Mouse (Mus musculus) midbrain, embryonic 13.5 days (tissue): ENCODE data around the gene Thoc3. TPM values are rescaled to one million over a fixed set of nuclear protein-coding genes. Genes with fewer than 3 reads are reported as not detected.

Experiments used
- ATAC-seq: fragments of 200-750 bp; cut with Nextera tagmentation; 2 replicates; pipeline ENCODE4 v1.8.0; 2017; ENCODE audit warnings: mild to moderate bottlenecking, moderate TSS enrichment, moderate library complexity
- H3K27ac ChIP-seq: fragments of 300-500 bp; sonication (generic); 2 replicates; pipeline ENCODE4 v1.5.1; 2015; ENCODE audit warnings: inconsistent platforms, mild to moderate bottlenecking, moderate library complexity
- H3K27me3 ChIP-seq: fragments of 300-500 bp; sonication (generic); 2 replicates; pipeline ENCODE4 v1.6.1; 2015; ENCODE audit warnings: mild to moderate bottlenecking, inconsistent platforms
- H3K36me3 ChIP-seq: fragments of 300-500 bp; sonication (generic); 2 replicates; pipeline ENCODE4 v1.6.1; 2015; ENCODE audit warnings: mild to moderate bottlenecking, inconsistent platforms
- H3K4me1 ChIP-seq: fragments of 300-500 bp; sonication (generic); replicated peaks from 2 replicates; pipeline ENCODE4 v1.6.1; 2015; ENCODE audit warnings: inconsistent platforms
- H3K4me2 ChIP-seq: fragments of 300-500 bp; sonication (generic); replicated peaks from 2 replicates; pipeline ENCODE4 v1.6.1; 2015; ENCODE audit warnings: moderate library complexity, mild to moderate bottlenecking, inconsistent platforms
- H3K4me3 ChIP-seq: fragments of 300-500 bp; sonication (generic); replicated peaks from 2 replicates; pipeline ENCODE4 v1.5.1; 2015; ENCODE audit warnings: mild to moderate bottlenecking, inconsistent platforms
- H3K9ac ChIP-seq: fragments of 300-500 bp; sonication (generic); replicated peaks from 2 replicates; pipeline ENCODE4 v1.6.1; 2015; ENCODE audit warnings: mild to moderate bottlenecking, inconsistent platforms
- H3K9me3 ChIP-seq: fragments of 300-500 bp; sonication (generic); 2 replicates; pipeline ENCODE4 v1.6.1; 2016; ENCODE audit warnings: mild to moderate bottlenecking, inconsistent platforms
- WGBS: fragments of 180-500 bp; shearing (Covaris S2); methylation state at CpG from one replicate; pipeline ENCODE4 v1.1.7; 2015; 5-methylcytosine and 5-hydroxymethylcytosine counted together
- polyA plus RNA-seq: library from polyadenylated mRNA; unstranded; fragments of >200 nt; fragmentation: Nextera tagmentation; extraction: Ambion mirVana; gene quantifications from 2 replicates; pipeline ENCODE4 v1.2.1, GENCODE M21; 2015

Gene Thoc3
- polyA plus RNA-seq, 1 experiment from 2014 or later, result 121 TPM

DNA sequence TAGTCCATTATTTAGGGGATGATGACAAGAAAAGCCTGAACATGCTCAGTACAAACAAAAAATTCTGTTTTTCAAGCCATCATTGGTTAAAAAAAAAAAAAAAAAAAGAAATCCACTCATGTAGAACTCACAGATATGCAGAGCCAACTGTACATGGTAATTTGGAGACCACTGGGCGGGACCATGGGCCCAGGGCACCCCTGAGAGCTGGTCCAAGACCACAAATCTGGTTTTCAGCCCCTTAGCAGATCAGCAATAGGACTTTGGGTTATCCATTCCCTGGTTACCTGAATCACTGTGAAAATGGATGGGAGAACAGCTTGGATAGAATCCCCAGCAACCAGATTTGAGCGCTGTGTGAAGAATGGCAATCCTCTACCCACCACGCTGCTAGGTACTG, 57.0 kb downstream of the Thoc3 start:
- no peaks in the 10 kb centered on the region for H3K9me3 ChIP-seq
- H3K27me3 ChIP-seq, result no peaks in the 10 kb centered on the region
- H3K4me2 ChIP-seq, result no peak overlapping the region
- H3K9ac ChIP-seq, result no peak overlapping the region
- H3K4me3 ChIP-seq, result no peak overlapping the region
- H3K4me1 ChIP-seq, result peaks cover 12% of the 10 kb centered on the region
- no peak for ATAC-seq
- peak overlapping the region; percentile 19; the same call in 1 of the 2 replicates for H3K27ac ChIP-seq
- H3K36me3 ChIP-seq, result no peaks in the 10 kb centered on the region
- WGBS, result 81% methylated on average over 3 of the region's 3 CpGs

Other genes with a start within 250 kb of the Thoc3 start
- gene Cplx2, start 97.5 kb downstream of the Thoc3 start, polyA plus RNA-seq, result 28.0 and 31.0 TPM in 2 replicates
- 18.9 and 21.3 TPM in 2 replicates for gene Simc1, start 34.9 kb upstream of the Thoc3 start, polyA plus RNA-seq
- 269 and 271 TPM in 2 replicates for gene 4833439L19Rik, start 96.6 kb upstream of the Thoc3 start, polyA plus RNA-seq
- gene Arl10, start 106.2 kb upstream of the Thoc3 start, polyA plus RNA-seq, result 76.0 and 84.9 TPM in 2 replicates
- gene Nop16, start 121.2 kb upstream of the Thoc3 start, polyA plus RNA-seq, result 51.2 and 53.2 TPM in 2 replicates
- 212 and 224 TPM in 2 replicates for gene Higd2a, start 121.4 kb upstream of the Thoc3 start, polyA plus RNA-seq
- gene Cltb, start 142.5 kb upstream of the Thoc3 start, polyA plus RNA-seq, result 84.2 and 91.1 TPM in 2 replicates
- 74.9 and 79.7 TPM in 2 replicates for gene Faf2, start 152.9 kb upstream of the Thoc3 start, polyA plus RNA-seq
- gene Rnf44, start 225.1 kb upstream of the Thoc3 start, polyA plus RNA-seq, result 93.7 and 109 TPM in 2 replicates
- gene Cdhr2, start 232.6 kb upstream of the Thoc3 start, polyA plus RNA-seq, result 0.15 TPM in 2 replicates